Mouse (Mus musculus) cerebellum, adult 2 months (tissue): ENCODE data around the gene Dnah3.

Experiments used
- CTCF ChIP-seq: fragments of 200-500 bp; IDR thresholded peaks from 2 replicates; pipeline ENCODE4 v1.5.1; 2011; ENCODE audit warnings: low read depth, mild to moderate bottlenecking, control low read depth, low read length, moderate library complexity, borderline replicate concordance; ENCODE audit not compliant: insufficient read depth
- POLR2A ChIP-seq: fragments of 200-500 bp; IDR thresholded peaks from 2 replicates; pipeline ENCODE4 v1.6.1; 2011; ENCODE audit warnings: low read length, control low read depth, borderline replicate concordance; ENCODE audit not compliant: insufficient read depth

DNA sequence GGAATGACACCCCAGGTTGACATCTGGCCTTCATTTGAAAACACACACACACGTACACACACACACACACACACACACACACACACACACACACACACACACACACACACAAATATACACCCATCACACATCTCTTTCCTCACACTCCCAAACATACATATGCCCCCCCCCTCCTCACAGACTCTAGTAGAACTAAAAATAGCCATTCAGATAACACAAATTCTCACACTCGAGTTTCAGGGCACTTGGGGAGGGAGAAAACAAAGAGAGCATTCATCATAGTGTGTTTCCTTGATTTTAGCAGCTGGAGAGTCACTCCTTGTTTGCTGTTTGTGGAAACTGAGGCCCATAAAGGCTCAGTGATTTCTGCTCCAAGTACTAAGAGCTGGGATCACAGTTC is 41.1 kb downstream of the Dnah3 start:
- TF ChIP-seq POLR2A (no peak), CTCF (no peak)
